Mouse (Mus musculus) CH12F3 (cell line): ENCODE results near the gene Radil.

Source experiments
- in situ Hi-C: fragments of 300-500 bp; cut with MboI; formaldehyde crosslinking; loops from 2 replicates; pipeline ENCODE4 v1.14.3; 2020; ENCODE audit warnings: low sequenced_read_pairs

Gene Radil

GRCm38 (mm10) chr5:142545014-142545795 is 5.7 kb downstream of the Radil start:
- in situ Hi-C loops: no loop called here

- in situ Hi-C loops: no loop called here
Measured at GRCm38 (mm10) chr5:142537286-142537685, 13.6 kb downstream of the Radil start.

- in situ Hi-C loops: no loop called here
Measured at GRCm38 (mm10) chr5:142535388-142535787, 15.5 kb downstream of the Radil start.

- in situ Hi-C loops: no loop called here
Measured at GRCm38 (mm10) chr5:142529915-142530314, 21.0 kb downstream of the Radil start, which contains the start of gene Papolb. Gene Papolb (minus strand): TSS chr5:142530076.

GRCm38 (mm10) chr5:142524711-142525464 is 26.0 kb downstream of the Radil start:
- in situ Hi-C loops: no loop called here

GRCm38 (mm10) chr5:142521195-142521866 is 29.6 kb downstream of the Radil start:
- in situ Hi-C loops: no loop called here

- in situ Hi-C loops: no loop called here
Measured at GRCm38 (mm10) chr5:142520360-142520759, 30.5 kb downstream of the Radil start.

GRCm38 (mm10) chr5:142518973-142519372 is 31.9 kb downstream of the Radil start:
- in situ Hi-C loops: no loop called here

- in situ Hi-C loops: no loop called here
Measured at GRCm38 (mm10) chr5:142512112-142512511, 38.8 kb downstream of the Radil start.

GRCm38 (mm10) chr5:142510061-142510414 is 40.9 kb downstream of the Radil start:
- in situ Hi-C loops: no loop called here

GRCm38 (mm10) chr5:142509141-142510060 is 41.5 kb downstream of the Radil start:
- in situ Hi-C loops: no loop called here

GRCm38 (mm10) chr5:142505695-142506423 is 45.0 kb downstream of the Radil start:
- in situ Hi-C loops: no loop called here

- in situ Hi-C loops: no loop called here
Measured at GRCm38 (mm10) chr5:142504175-142504574, 46.7 kb downstream of the Radil start.

GRCm38 (mm10) chr5:142502414-142502813 is 48.5 kb downstream of the Radil start:
- in situ Hi-C loops: no loop called here

- in situ Hi-C loops: no loop called here
Measured at GRCm38 (mm10) chr5:142500918-142501317, 50.0 kb downstream of the Radil start.

GRCm38 (mm10) chr5:142498964-142499363 is 51.9 kb downstream of the Radil start:
- in situ Hi-C loops: no loop called here

- in situ Hi-C loops: no loop called here
Measured at GRCm38 (mm10) chr5:142495321-142496096, 55.4 kb downstream of the Radil start.

- in situ Hi-C loops: no loop called here
Measured at GRCm38 (mm10) chr5:142493307-142493706, 57.6 kb downstream of the Radil start.
